Mouse (Mus musculus) liver, postnatal 0 days (tissue): ENCODE measurements around the gene Gdpd1. TPM values are rescaled to one million over a fixed set of nuclear protein-coding genes. Genes with fewer than 3 reads are reported as not detected.

ENCODE experiments used
- ATAC-seq: fragments of 200-750 bp; cut with Nextera tagmentation; 2 replicates; pipeline ENCODE4 v1.8.0; 2017; ENCODE audit warnings: mild to moderate bottlenecking, moderate library complexity
- DNase-seq: peaks from one replicate; pipeline ENCODE4 v3.0.0-alpha.2; 2016
- H3K27ac ChIP-seq: fragments of 300-500 bp; sonication (generic); 2 replicates; pipeline ENCODE4 v1.5.1; 2014; ENCODE audit warnings: antibody characterized with exemption, moderate library complexity, mild to moderate bottlenecking, low read depth
- H3K27me3 ChIP-seq: fragments of 300-500 bp; sonication (generic); 2 replicates; pipeline ENCODE4 v1.6.1; 2014; ENCODE audit warnings: low read length, control low read depth, mixed read lengths; ENCODE audit not compliant: insufficient read depth
- H3K36me3 ChIP-seq: fragments of 300-500 bp; sonication (generic); replicated peaks from 2 replicates; pipeline ENCODE4 v1.6.1; 2014; ENCODE audit warnings: mild to moderate bottlenecking, control low read depth, low read length, moderate library complexity, mixed read lengths; ENCODE audit not compliant: insufficient read depth
- H3K4me1 ChIP-seq: fragments of 300-500 bp; sonication (generic); 2 replicates; pipeline ENCODE4 v1.6.1; 2014; ENCODE audit warnings: antibody characterized with exemption, mild to moderate bottlenecking, control low read depth; ENCODE audit not compliant: insufficient read depth
- H3K4me2 ChIP-seq: fragments of 300-500 bp; sonication (generic); 2 replicates; pipeline ENCODE4 v1.6.1; 2014; ENCODE audit warnings: low read depth, mild to moderate bottlenecking, low read length, moderate library complexity, mixed read lengths
- H3K4me3 ChIP-seq: fragments of 300-500 bp; sonication (generic); 2 replicates; pipeline ENCODE4 v1.5.1; 2014; ENCODE audit warnings: low read depth, low read length
- H3K9ac ChIP-seq: fragments of 300-500 bp; sonication (generic); replicated peaks from 2 replicates; pipeline ENCODE4 v1.6.1; 2014; ENCODE audit warnings: mild to moderate bottlenecking, moderate library complexity
- H3K9me3 ChIP-seq: fragments of 300-500 bp; sonication (generic); 2 replicates; pipeline ENCODE4 v1.6.1; 2016; ENCODE audit warnings: mild to moderate bottlenecking, control low read depth, low read length, mixed read lengths
- CTCF ChIP-seq: sonication (generic); IDR thresholded peaks from 2 replicates; pipeline ENCODE4 v1.5.1; 2016; ENCODE audit warnings: antibody characterized with exemption, low read depth
- EP300 ChIP-seq: IDR thresholded peaks from 2 replicates; pipeline ENCODE4 v1.6.1; 2016; ENCODE audit warnings: antibody characterized with exemption, low read depth, mild to moderate bottlenecking
- WGBS: fragments of 180-500 bp; shearing (Covaris S2); extraction: QIAGEN DNeasy Blood & Tissue Kit; methylation state at CpG from one replicate; pipeline ENCODE4 v1.1.7; 2014; ENCODE audit not compliant: insufficient replicate concordance; 5-methylcytosine and 5-hydroxymethylcytosine counted together
- microRNA counts: library from miRNA; unstranded; fragments of <30 nt; microRNA quantifications from one replicate; lab custom pipeline; 2015
- microRNA-seq: library from miRNA; unstranded; fragments of <30 nt; microRNA quantifications from one replicate; pipeline ENCODE4, GENCODE M21; 2016
- polyA plus RNA-seq: library from polyadenylated mRNA; unstranded; fragments of >200 nt; fragmentation: Nextera tagmentation; extraction: Ambion mirVana; gene quantifications from 2 replicates; pipeline ENCODE4 v1.2.1, GENCODE M21; 2015

Gene Gdpd1
- polyA plus RNA-seq, 1 experiment from 2014 or later: 2.7 TPM

GRCm38 (mm10) chr11:86990309-86990708 lies 83.6 kb downstream of the Gdpd1 start:
- no peak overlapping the region for H3K4me2 ChIP-seq
- no peaks in the 10 kb centered on the region for H3K9me3 ChIP-seq
- no peak overlapping the region for H3K27ac ChIP-seq
- no peak overlapping the region for H3K9ac ChIP-seq
- H3K27me3 ChIP-seq: no peaks in the 10 kb centered on the region
- ATAC-seq (no peak), DNase-seq (no peak)
- WGBS: 73% methylated on average over 3 of the region's 3 CpGs
- no peak overlapping the region for H3K4me3 ChIP-seq
- H3K4me1 ChIP-seq: peaks cover 25% of the 10 kb centered on the region
- TF ChIP-seq EP300: no peak
- TF ChIP-seq CTCF: no peak
- H3K36me3 ChIP-seq: no peaks in the 10 kb centered on the region

GRCm38 (mm10) chr11:86984990-86985389 lies 88.9 kb downstream of the Gdpd1 start:
- DNase-seq (no peak), ATAC-seq (no peak)
- Histone ChIP-seq H3K27ac (no peak overlapping the region), H3K4me2 (no peak overlapping the region), H3K4me1 (no peaks in the 10 kb centered on the region), H3K9ac (no peak overlapping the region), H3K9me3 (no peaks in the 10 kb centered on the region), H3K4me3 (no peak overlapping the region), H3K36me3 (no peaks in the 10 kb centered on the region), H3K27me3 (no peaks in the 10 kb centered on the region)
- TF ChIP-seq EP300 (no peak), CTCF (no peak)
- 77% methylated on average over 3 of the region's 3 CpGs for WGBS

MicroRNAs within 50 kb of the gene (microRNA counts, 519-probe panel; counts per million panel counts)
- microRNA mmu-miR-301a (lab: Ali Mortazavi, UCI): 5,906 counts per million, percentile 68 among the panel's probes with 10 or more counts

Small RNAs within 50 kb of the gene (microRNA-seq; reads per million reads assigned to microRNA genes)
- gene Mir301: 816 reads per million, percentile 70 among the genes with 10 or more reads in this experiment

Other genes starting within 250 kb of the Gdpd1 start
- gene Ypel2, start 80.4 kb downstream of the Gdpd1 start, polyA plus RNA-seq: 2.1 TPM in 2 replicates
- gene Smg8, start 12.7 kb upstream of the Gdpd1 start, polyA plus RNA-seq: 4.5 and 4.9 TPM in 2 replicates
- gene Prr11, start 34.6 kb upstream of the Gdpd1 start, polyA plus RNA-seq: 1.7 and 1.9 TPM in 2 replicates
- 11.1 and 12.7 TPM in 2 replicates for gene Ska2, start 35.2 kb upstream of the Gdpd1 start, polyA plus RNA-seq
- gene Trim37, start 53.0 kb upstream of the Gdpd1 start, polyA plus RNA-seq: 6.4 and 8.2 TPM in 2 replicates